In the genomic region with DNA sequence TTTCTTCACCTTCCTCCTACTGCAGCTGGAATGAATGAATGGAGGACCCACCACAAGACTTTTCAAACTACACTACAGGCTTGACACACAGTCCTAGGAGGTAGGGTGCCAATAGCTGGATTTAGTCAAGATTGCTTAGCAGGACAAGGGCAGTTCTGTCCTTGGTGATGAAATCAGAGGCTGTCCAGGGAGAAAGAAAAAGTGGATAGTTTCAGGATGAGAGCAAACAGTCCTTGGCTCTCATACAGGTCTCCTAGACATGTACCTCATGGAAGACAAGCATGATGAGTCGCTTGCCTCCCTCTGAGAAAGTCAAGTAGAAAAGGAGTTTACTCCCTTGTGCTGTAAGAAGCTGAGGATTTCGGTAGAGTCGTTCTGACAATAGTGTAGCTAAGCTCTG, we compare ENCODE assay signal across 14 mouse cellular contexts.
"Had no signal": no experiment of that assay in that cellular context is flagged by ENCODE, and none has a peak within 500 bp of the region (broad histone marks: within the 10 kb centered on the region; RNA-seq: fewer than 3 reads in every experiment).

No protein-coding gene starts in this region.

- DNase-seq: gastrocnemius, postnatal 14 days; gastrocnemius, postnatal 36 days; heart, adult 11 months; heart, adult 2 months; heart, postnatal 14 days; heart, postnatal 36 days; kidney, adult 11 months; kidney, adult 2 months; kidney, adult 9 months; kidney, postnatal 14 days; kidney, postnatal 36 days; layer of hippocampus, adult 9-11 months; layer of hippocampus, postnatal 36 days; left cerebral cortex, postnatal 4 days had no signal
